Mouse (Mus musculus) layer of hippocampus, postnatal 25 days (tissue): ENCODE measurements around the gene 5730455P16Rik. TPM values are rescaled to one million over a fixed set of nuclear protein-coding genes. Genes with fewer than 3 reads are reported as not detected.

Source experiments
- total RNA-seq, 2 experiments: library from RNA; stranded (reverse); gene quantifications; 2 replicates each; pipeline ENCODE4 v1.2.3; 2021

Gene 5730455P16Rik
- total RNA-seq, 2 experiments from 2014 or later = 48.6 to 53.0 TPM

Other genes with a start within 250 kb of the 5730455P16Rik start
- gene Tefm, start 235.9 kb downstream of the 5730455P16Rik start, total RNA-seq = 10 to 100 TPM in 1 of 2 experiments, 1 to 10 TPM in 1; 9.2 to 10.8 TPM
- gene Adap2, start 223.9 kb downstream of the 5730455P16Rik start, total RNA-seq = 1 to 10 TPM; 7.0 to 7.4 TPM
- 1 to 10 TPM; 3.5 to 3.9 TPM for gene Rnf135, start 194.2 kb downstream of the 5730455P16Rik start, total RNA-seq
- 10 to 100 TPM; 68.2 to 71.2 TPM for gene Rhot1, start 169.0 kb downstream of the 5730455P16Rik start, total RNA-seq
- gene Rhbdl3, start 77.1 kb downstream of the 5730455P16Rik start, total RNA-seq = 10 to 100 TPM; 27.4 to 28.3 TPM
- 100 to 1,000 TPM; 133 to 153 TPM for gene Zfp207, start 5.2 kb upstream of the 5730455P16Rik start, total RNA-seq
- 10 to 100 TPM; 91.5 to 93.1 TPM for gene Psmd11, start 50.6 kb upstream of the 5730455P16Rik start, total RNA-seq
- 100 to 1,000 TPM; 233 to 240 TPM for gene Cdk5r1, start 99.0 kb upstream of the 5730455P16Rik start, total RNA-seq